Mouse (Mus musculus) hindbrain, embryonic 13.5 days (tissue): ENCODE data around the gene Cacul1. TPM values are rescaled to one million over a fixed set of nuclear protein-coding genes. Genes with fewer than 3 reads are reported as not detected.

Source experiments
- ATAC-seq: fragments of 200-750 bp; cut with Nextera tagmentation; 2 replicates; pipeline ENCODE4 v1.8.0; 2017; ENCODE audit warnings: moderate TSS enrichment; ENCODE audit not compliant: low FRiP score
- H3K27ac ChIP-seq: fragments of 300-500 bp; sonication (generic); 2 replicates; pipeline ENCODE4 v1.5.1; 2015; ENCODE audit warnings: inconsistent platforms, mild to moderate bottlenecking, moderate library complexity
- H3K27me3 ChIP-seq: fragments of 300-500 bp; sonication (generic); 2 replicates; pipeline ENCODE4 v1.6.1; 2015; ENCODE audit warnings: mild to moderate bottlenecking, inconsistent platforms
- H3K36me3 ChIP-seq: fragments of 300-500 bp; sonication (generic); 2 replicates; pipeline ENCODE4 v1.6.1; 2015; ENCODE audit warnings: mild to moderate bottlenecking, inconsistent platforms
- H3K4me1 ChIP-seq: fragments of 300-500 bp; sonication (generic); replicated peaks from 2 replicates; pipeline ENCODE4 v1.6.1; 2015; ENCODE audit warnings: inconsistent platforms
- H3K4me2 ChIP-seq: fragments of 300-500 bp; sonication (generic); 2 replicates; pipeline ENCODE4 v1.6.1; 2015; ENCODE audit warnings: inconsistent platforms, mild to moderate bottlenecking, moderate library complexity
- H3K4me3 ChIP-seq: fragments of 300-500 bp; sonication (generic); 2 replicates; pipeline ENCODE4 v1.5.1; 2015; ENCODE audit warnings: mild to moderate bottlenecking, inconsistent platforms
- H3K9ac ChIP-seq: fragments of 300-500 bp; sonication (generic); 2 replicates; pipeline ENCODE4 v1.6.1; 2015; ENCODE audit warnings: mild to moderate bottlenecking, inconsistent platforms
- H3K9me3 ChIP-seq: fragments of 300-500 bp; sonication (generic); 2 replicates; pipeline ENCODE4 v1.6.1; 2016; ENCODE audit warnings: inconsistent platforms
- WGBS: fragments of 180-500 bp; shearing (Covaris S2); methylation state at CpG from one replicate; pipeline ENCODE4 v1.1.7; 2015; 5-methylcytosine and 5-hydroxymethylcytosine counted together
- polyA plus RNA-seq: library from polyadenylated mRNA; unstranded; fragments of >200 nt; fragmentation: Nextera tagmentation; extraction: Ambion mirVana; gene quantifications from 2 replicates; pipeline ENCODE4 v1.2.1, GENCODE M21; 2015

The Cacul1 gene
- polyA plus RNA-seq, 1 experiment from 2014 or later: 23.0 TPM

- Histone ChIP-seq H3K4me3 (peak overlapping the region; percentile 99), H3K4me2 (peak overlapping the region; percentile 85), H3K9ac (peak overlapping the region; percentile 49; the same call in 1 of the 2 replicates), H3K4me1 (peaks cover 26% of the 10 kb centered on the region), H3K27me3 (no peaks in the 10 kb centered on the region), H3K27ac (peak overlapping the region; percentile 94), H3K36me3 (no peaks in the 10 kb centered on the region), H3K9me3 (no peaks in the 10 kb centered on the region)
- ATAC-seq: peak; percentile 53; the same call in 1 of the 2 replicates
- 38% methylated on average over 4 of the region's 4 CpGs for WGBS
Observed at GRCm38 (mm10) chr19:60581377-60582290, 809 bp upstream of the Cacul1 start.

- Histone ChIP-seq H3K27me3 (no peaks in the 10 kb centered on the region), H3K9me3 (no peaks in the 10 kb centered on the region), H3K9ac (peak overlapping the region; percentile 97), H3K36me3 (no peaks in the 10 kb centered on the region), H3K4me1 (peaks cover 38% of the 10 kb centered on the region), H3K27ac (peak overlapping the region; percentile 94), H3K4me3 (peak overlapping the region; percentile 99), H3K4me2 (peak overlapping the region; percentile 85)
- WGBS: under 1% methylated on average over 28 of the region's 34 CpGs
- ATAC-seq: peak; percentile 75
Observed at GRCm38 (mm10) chr19:60579771-60580581, 849 bp downstream of the Cacul1 start.

GRCm38 (mm10) chr19:60576741-60577140, 4.1 kb downstream of the Cacul1 start:
- no peaks in the 10 kb centered on the region for H3K9me3 ChIP-seq
- peaks cover 51% of the 10 kb centered on the region for H3K4me1 ChIP-seq
- H3K27ac ChIP-seq: no peak overlapping the region
- peak overlapping the region; percentile 40 for H3K4me2 ChIP-seq
- no peak for ATAC-seq
- H3K36me3 ChIP-seq: peaks cover 8% of the 10 kb centered on the region
- H3K27me3 ChIP-seq: no peaks in the 10 kb centered on the region
- no peak overlapping the region for H3K9ac ChIP-seq
- H3K4me3 ChIP-seq: no peak overlapping the region
- WGBS: 87% methylated on average over 1 of the region's 1 CpGs

DNA sequence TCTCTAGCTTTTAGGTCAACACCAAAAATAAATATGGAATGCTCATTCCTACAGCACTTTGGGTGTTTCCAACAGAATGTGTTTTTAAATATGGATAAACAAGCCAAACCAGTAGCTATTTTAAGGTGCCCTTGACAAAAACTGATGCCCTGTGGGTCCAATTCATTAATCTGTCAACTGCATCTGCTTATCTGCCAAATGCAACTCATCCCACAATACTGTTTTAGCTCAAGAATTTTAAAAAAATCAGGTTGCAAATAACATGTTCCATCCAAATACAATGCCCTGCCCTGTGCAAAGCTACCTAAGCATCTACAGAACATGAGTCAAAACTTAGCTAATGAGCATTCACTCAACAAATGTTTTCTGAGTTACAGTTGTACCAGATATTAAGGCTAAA, 20.3 kb downstream of the Cacul1 start:
- Histone ChIP-seq H3K27me3 (no peaks in the 10 kb centered on the region), H3K9me3 (no peaks in the 10 kb centered on the region), H3K4me3 (no peak overlapping the region), H3K36me3 (peaks cover 14% of the 10 kb centered on the region), H3K27ac (no peak overlapping the region), H3K9ac (no peak overlapping the region), H3K4me2 (no peak overlapping the region), H3K4me1 (peaks cover 3% of the 10 kb centered on the region; the same call in 1 of the 2 replicates)
- no peak for ATAC-seq

- H3K4me1 ChIP-seq: no peaks in the 10 kb centered on the region
- H3K27ac ChIP-seq: no peak overlapping the region
- no peak overlapping the region for H3K4me2 ChIP-seq
- H3K27me3 ChIP-seq: no peaks in the 10 kb centered on the region
- no peak overlapping the region for H3K9ac ChIP-seq
- no peak overlapping the region for H3K4me3 ChIP-seq
- H3K9me3 ChIP-seq: no peaks in the 10 kb centered on the region
- H3K36me3 ChIP-seq: peaks cover 11% of the 10 kb centered on the region
- ATAC-seq: no peak
- WGBS: 93% methylated on average over 4 of the region's 4 CpGs
Observed at GRCm38 (mm10) chr19:60554866-60555438, 25.9 kb downstream of the Cacul1 start.

- no peak overlapping the region for H3K27ac ChIP-seq
- no peaks in the 10 kb centered on the region for H3K9me3 ChIP-seq
- H3K9ac ChIP-seq: no peak overlapping the region
- H3K4me3 ChIP-seq: no peak overlapping the region
- H3K36me3 ChIP-seq: peaks cover 5% of the 10 kb centered on the region
- no peaks in the 10 kb centered on the region for H3K4me1 ChIP-seq
- no peak overlapping the region for H3K4me2 ChIP-seq
- ATAC-seq: no peak
- no peaks in the 10 kb centered on the region for H3K27me3 ChIP-seq
Observed at GRCm38 (mm10) chr19:60553501-60553900, 27.3 kb downstream of the Cacul1 start.

GRCm38 (mm10) chr19:60543302-60543701, 37.5 kb downstream of the Cacul1 start:
- no peak overlapping the region for H3K27ac ChIP-seq
- no peak overlapping the region for H3K4me2 ChIP-seq
- H3K9ac ChIP-seq: no peak overlapping the region
- no peak for ATAC-seq
- H3K4me1 ChIP-seq: no peaks in the 10 kb centered on the region
- H3K4me3 ChIP-seq: no peak overlapping the region
- H3K36me3 ChIP-seq: peaks cover 20% of the 10 kb centered on the region
- H3K9me3 ChIP-seq: no peaks in the 10 kb centered on the region
- no peaks in the 10 kb centered on the region for H3K27me3 ChIP-seq
- 90% methylated on average over 2 of the region's 2 CpGs for WGBS

DNA sequence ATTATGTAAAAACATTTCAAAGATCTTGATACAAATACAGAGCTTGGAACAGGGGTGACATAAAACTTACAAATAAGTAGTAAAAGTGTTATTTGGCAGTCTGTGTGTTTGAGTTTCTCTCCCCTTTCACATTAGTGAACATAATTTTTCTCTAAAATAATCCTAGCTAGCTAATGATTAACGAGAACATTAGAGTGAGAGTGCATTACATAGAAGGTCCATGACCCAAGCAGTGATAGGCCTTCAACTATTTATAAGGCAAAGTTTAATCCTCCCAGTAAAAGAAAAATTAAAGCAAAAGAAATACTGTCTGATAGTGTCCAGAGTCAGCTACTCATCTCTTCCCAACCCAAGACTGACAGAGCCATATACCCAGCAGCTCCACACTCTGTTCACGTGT, 48.9 kb downstream of the Cacul1 start:
- no peak for ATAC-seq
- Histone ChIP-seq H3K9ac (no peak overlapping the region), H3K9me3 (no peaks in the 10 kb centered on the region), H3K4me3 (no peak overlapping the region), H3K4me1 (no peaks in the 10 kb centered on the region), H3K36me3 (peaks cover 25% of the 10 kb centered on the region), H3K4me2 (no peak overlapping the region), H3K27ac (no peak overlapping the region), H3K27me3 (no peaks in the 10 kb centered on the region)
- 99% methylated on average over 2 of the region's 2 CpGs for WGBS

DNA sequence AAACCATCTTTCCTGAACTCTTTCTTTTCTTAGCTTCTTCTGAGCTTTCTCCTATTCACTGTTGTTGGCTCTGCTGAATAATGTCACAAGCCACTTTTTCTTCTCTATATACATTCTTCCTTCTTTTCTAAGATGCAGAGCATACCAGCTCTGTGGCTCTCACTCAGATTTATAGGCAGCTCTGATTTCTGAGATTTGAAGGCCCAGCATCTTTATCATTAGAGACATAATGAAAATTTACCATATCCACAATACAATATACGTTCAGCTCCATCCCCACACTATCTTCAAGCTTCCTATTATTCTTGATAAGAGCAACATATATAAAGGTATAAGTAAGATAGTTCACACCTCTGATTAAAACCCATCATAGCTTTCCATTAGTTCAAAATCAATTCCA, 50.7 kb downstream of the Cacul1 start:
- no peak overlapping the region for H3K4me2 ChIP-seq
- no peaks in the 10 kb centered on the region for H3K4me1 ChIP-seq
- no peaks in the 10 kb centered on the region for H3K27me3 ChIP-seq
- ATAC-seq: no peak
- H3K9ac ChIP-seq: no peak overlapping the region
- H3K36me3 ChIP-seq: peaks cover 31% of the 10 kb centered on the region
- no peak overlapping the region for H3K4me3 ChIP-seq
- H3K27ac ChIP-seq: no peak overlapping the region
- H3K9me3 ChIP-seq: no peaks in the 10 kb centered on the region
- whole genome bisulfite sequencing: 94% methylated on average over 1 of the region's 1 CpGs

DNA sequence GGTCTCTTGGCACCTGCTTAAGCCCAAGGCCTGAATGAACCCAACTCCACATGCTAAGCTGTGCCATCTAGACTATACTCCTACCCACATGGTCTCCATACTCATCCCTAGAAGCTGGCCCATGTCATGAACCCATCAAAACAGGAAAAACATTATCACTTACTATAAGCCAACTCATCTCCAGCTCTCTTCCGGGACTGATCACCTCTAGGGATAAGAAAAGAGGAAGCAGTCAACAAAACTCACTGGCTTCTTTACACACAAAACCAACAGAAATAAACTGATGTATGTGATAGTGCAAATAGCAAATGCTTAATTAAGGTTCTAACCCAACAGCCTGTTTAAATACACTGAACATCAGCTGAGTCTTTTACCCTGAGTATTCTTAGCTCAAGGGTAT, 51.5 kb downstream of the Cacul1 start:
- ATAC-seq: no peak
- no peak overlapping the region for H3K4me2 ChIP-seq
- no peaks in the 10 kb centered on the region for H3K9me3 ChIP-seq
- no peaks in the 10 kb centered on the region for H3K4me1 ChIP-seq
- H3K36me3 ChIP-seq: peaks cover 31% of the 10 kb centered on the region
- H3K9ac ChIP-seq: no peak overlapping the region
- WGBS: 100% methylated on average over 1 of the region's 1 CpGs
- H3K27ac ChIP-seq: no peak overlapping the region
- H3K27me3 ChIP-seq: no peaks in the 10 kb centered on the region
- H3K4me3 ChIP-seq: no peak overlapping the region

GRCm38 (mm10) chr19:60528602-60529001, 52.2 kb downstream of the Cacul1 start:
- Histone ChIP-seq H3K27me3 (no peaks in the 10 kb centered on the region), H3K4me3 (no peak overlapping the region), H3K9ac (no peak overlapping the region), H3K4me2 (no peak overlapping the region), H3K27ac (no peak overlapping the region), H3K36me3 (peaks cover 28% of the 10 kb centered on the region), H3K4me1 (no peaks in the 10 kb centered on the region), H3K9me3 (no peaks in the 10 kb centered on the region)
- ATAC-seq: no peak
- 90% methylated on average over 3 of the region's 3 CpGs for WGBS

DNA sequence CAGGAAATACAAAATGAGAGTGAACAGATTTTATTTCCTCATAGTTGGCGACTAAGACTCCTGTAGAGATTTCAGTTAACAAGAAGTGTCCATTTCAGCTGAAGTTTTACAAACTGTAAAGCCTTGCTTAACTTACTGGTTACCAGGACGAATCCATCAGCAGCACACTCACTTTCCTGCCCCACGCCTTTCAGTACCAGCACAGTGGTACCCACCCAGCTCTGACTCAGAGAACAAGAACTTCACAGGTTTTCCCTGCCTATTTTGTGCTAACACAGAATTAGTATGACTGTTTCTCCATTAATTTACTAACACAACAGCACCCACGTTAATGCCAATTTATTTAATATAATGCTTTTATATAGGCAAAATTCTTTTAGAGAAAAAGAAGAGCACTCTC, 53.9 kb downstream of the Cacul1 start:
- Histone ChIP-seq H3K36me3 (peaks cover 26% of the 10 kb centered on the region), H3K9ac (no peak overlapping the region), H3K27me3 (no peaks in the 10 kb centered on the region), H3K4me1 (no peaks in the 10 kb centered on the region), H3K9me3 (no peaks in the 10 kb centered on the region), H3K27ac (no peak overlapping the region), H3K4me2 (no peak overlapping the region), H3K4me3 (no peak overlapping the region)
- no peak for ATAC-seq
- 92% methylated on average over 4 of the region's 4 CpGs for WGBS
